Mouse (Mus musculus) liver, adult 2 months (tissue): ENCODE measurements at regions not wholly inside any gene's neighbourhood (a gene's known extent, or its start where the extent isn't known, plus 50 kb on each side); places are given as distances from the start of the nearest gene placed in this dataset.
A peak's percentile ranks its signal among the peaks of the same experiment; 100 is the strongest.

ENCODE experiments used
- DNase-seq: peaks from one replicate; pipeline ENCODE4 v3.0.0-alpha.2; 2011; ENCODE audit warnings: low read depth, low spot score; ENCODE audit errors: extremely low read depth
- H3K27ac ChIP-seq: fragments of 200-500 bp; replicated peaks from 2 replicates; pipeline ENCODE4 v1.5.1; 2012; ENCODE audit warnings: low read depth, mild to moderate bottlenecking, control low read depth, inconsistent platforms, low read length; ENCODE audit not compliant: insufficient read depth
- H3K27me3 ChIP-seq: fragments of 200-500 bp; 2 replicates; pipeline ENCODE4 v1.6.1; 2012; ENCODE audit warnings: mild to moderate bottlenecking, moderate library complexity, low read length, inconsistent platforms; ENCODE audit not compliant: control insufficient read depth, insufficient read depth
- H3K36me3 ChIP-seq: fragments of 200-500 bp; 2 replicates; pipeline ENCODE4 v1.6.1; 2012; ENCODE audit warnings: low read length, inconsistent platforms; ENCODE audit not compliant: control insufficient read depth, insufficient read depth
- H3K4me1 ChIP-seq: fragments of 200-500 bp; 2 replicates; pipeline ENCODE4 v1.6.1; 2011; ENCODE audit warnings: low read length; ENCODE audit not compliant: control insufficient read depth, insufficient read depth
- H3K4me3 ChIP-seq: fragments of 200-500 bp; 2 replicates; pipeline ENCODE4 v1.5.1; 2011; ENCODE audit warnings: low read depth, mild to moderate bottlenecking, control low read depth, low read length, moderate library complexity; ENCODE audit not compliant: insufficient read depth
- H3K79me2 ChIP-seq: fragments of 200-500 bp; 2 replicates; pipeline ENCODE4 v1.6.1; 2012; ENCODE audit warnings: inconsistent platforms, mild to moderate bottlenecking, low read length, moderate library complexity; ENCODE audit not compliant: control insufficient read depth, insufficient read depth
- H3K9ac ChIP-seq: fragments of 200-500 bp; 2 replicates; pipeline ENCODE4 v1.6.1; 2012; ENCODE audit warnings: low read depth, mild to moderate bottlenecking, control low read depth, inconsistent platforms, low read length
- CTCF ChIP-seq: fragments of 200-500 bp; IDR thresholded peaks from 2 replicates; pipeline ENCODE4 v1.5.1; 2011; ENCODE audit warnings: low read depth, low read length, control low read depth
- POLR2A ChIP-seq: fragments of 200-500 bp; IDR thresholded peaks from 2 replicates; pipeline ENCODE4 v1.6.1; 2011; ENCODE audit warnings: low read length, control low read depth; ENCODE audit not compliant: insufficient read depth; ENCODE audit errors: extremely low read depth
- WGBS: fragments of 180-500 bp; shearing (Covaris S2); methylation state at CpG from one replicate; pipeline ENCODE4 v1.1.7; 2018; 5-methylcytosine and 5-hydroxymethylcytosine counted together

DNA sequence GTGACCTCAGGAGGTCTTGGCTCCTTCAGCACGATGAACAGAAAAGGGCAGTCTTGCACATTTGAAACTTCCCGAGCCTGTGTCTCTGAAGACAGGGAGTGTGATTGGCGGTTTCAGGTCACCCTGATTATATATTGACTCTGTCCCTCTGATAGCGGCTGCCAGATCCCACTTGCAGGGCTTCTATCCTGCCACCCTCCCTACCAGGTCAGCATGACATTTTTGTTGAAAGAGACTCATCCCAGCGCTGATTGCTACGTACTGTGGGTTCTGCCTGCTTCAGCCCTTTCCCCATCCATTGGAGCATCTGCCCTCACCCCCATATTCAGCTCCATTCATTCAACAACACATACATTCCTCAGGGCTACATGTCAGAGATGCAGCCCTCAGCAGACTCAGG, 466.7 kb downstream of the Etnk1 start:
- TF ChIP-seq POLR2A (no peak), CTCF (no peak)
- H3K79me2 ChIP-seq, result no peaks in the 10 kb centered on the region
- H3K9ac ChIP-seq, result no peak overlapping the region
- no peaks in the 10 kb centered on the region for H3K36me3 ChIP-seq
- H3K4me1 ChIP-seq, result peaks cover 10% of the 10 kb centered on the region
- DNase-seq, result peak; percentile 56
- WGBS, result 23% methylated on average over 6 of the region's 6 CpGs
- H3K27ac ChIP-seq, result peak overlapping the region; percentile 26
- no peak overlapping the region for H3K4me3 ChIP-seq
- H3K27me3 ChIP-seq, result no peaks in the 10 kb centered on the region

GRCm38 (mm10) chr6:143634334-143634733, 467.3 kb downstream of the Etnk1 start:
- Histone ChIP-seq H3K4me3 (peak overlapping the region; percentile 30; the same call in 1 of the 2 replicates), H3K9ac (peak overlapping the region; percentile 46), H3K36me3 (no peaks in the 10 kb centered on the region), H3K4me1 (peaks cover 10% of the 10 kb centered on the region), H3K27ac (peak overlapping the region; percentile 63), H3K79me2 (no peaks in the 10 kb centered on the region), H3K27me3 (no peaks in the 10 kb centered on the region)
- DNase-seq, result peak; percentile 87
- WGBS, result 29% methylated on average over 10 of the region's 10 CpGs
- TF ChIP-seq POLR2A (no peak), CTCF (no peak)

DNA sequence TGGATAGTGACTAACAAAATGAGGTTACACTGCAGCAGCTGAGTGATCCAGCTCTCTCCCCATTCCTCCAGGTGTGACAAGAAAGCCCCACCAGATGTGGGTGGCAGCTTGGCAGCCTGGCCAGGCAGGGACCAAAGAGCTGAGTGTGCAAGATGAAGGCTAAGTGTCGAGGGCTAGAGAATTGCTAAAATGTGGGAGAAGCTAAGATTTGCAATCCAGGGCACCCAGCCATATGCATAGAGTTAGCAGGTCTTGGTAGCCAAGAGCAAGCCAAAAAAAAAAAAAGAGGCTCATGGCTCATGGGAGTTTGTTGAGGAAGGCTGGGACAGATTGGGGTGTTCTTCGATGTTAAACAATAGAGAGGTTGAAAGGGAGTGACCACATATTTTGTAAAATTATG, 468.0 kb downstream of the Etnk1 start:
- peak overlapping the region; percentile 46 for H3K9ac ChIP-seq
- no peaks in the 10 kb centered on the region for H3K36me3 ChIP-seq
- WGBS, result 44% methylated on average over 2 of the region's 2 CpGs
- H3K4me3 ChIP-seq, result no peak overlapping the region
- peaks cover 10% of the 10 kb centered on the region for H3K4me1 ChIP-seq
- peak; percentile 22 for DNase-seq
- H3K79me2 ChIP-seq, result no peaks in the 10 kb centered on the region
- peak overlapping the region; percentile 63; the same call in 1 of the 2 replicates for H3K27ac ChIP-seq
- TF ChIP-seq POLR2A, result no peak
- no peak for TF ChIP-seq CTCF
- no peaks in the 10 kb centered on the region for H3K27me3 ChIP-seq

GRCm38 (mm10) chr6:143640652-143641051, 473.6 kb downstream of the Etnk1 start:
- no peak overlapping the region for H3K4me3 ChIP-seq
- no peak overlapping the region for H3K9ac ChIP-seq
- H3K4me1 ChIP-seq, result peaks cover 3% of the 10 kb centered on the region; the same call in 1 of the 2 replicates
- DNase-seq, result peak; percentile 99
- TF ChIP-seq CTCF (peak; percentile 60), POLR2A (no peak)
- H3K36me3 ChIP-seq, result no peaks in the 10 kb centered on the region
- no peaks in the 10 kb centered on the region for H3K79me2 ChIP-seq
- H3K27ac ChIP-seq, result peak overlapping the region; percentile 49
- no peaks in the 10 kb centered on the region for H3K27me3 ChIP-seq
- WGBS, result 12% methylated on average over 5 of the region's 5 CpGs

DNA sequence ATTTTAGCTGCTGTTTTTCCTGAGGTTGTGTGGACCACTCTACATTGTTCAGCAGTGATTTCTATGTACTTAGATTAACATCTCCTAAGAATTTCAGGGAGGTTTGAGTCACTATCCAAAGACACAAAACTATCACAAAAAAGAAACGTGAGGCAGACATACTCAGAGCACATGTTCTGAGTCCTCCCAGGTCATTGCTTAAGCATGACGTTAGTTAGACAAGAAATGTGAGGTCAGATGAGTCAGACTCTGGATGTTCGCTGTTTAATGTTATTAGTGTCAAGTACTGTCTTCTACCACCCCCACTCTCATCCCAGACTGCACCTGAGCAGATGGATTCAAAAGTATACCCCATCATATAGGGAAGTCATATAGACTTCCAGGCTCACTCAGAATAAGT, 475.0 kb downstream of the Etnk1 start:
- DNase-seq, result no peak
- no peak overlapping the region for H3K27ac ChIP-seq
- no peak overlapping the region for H3K4me3 ChIP-seq
- H3K27me3 ChIP-seq, result no peaks in the 10 kb centered on the region
- H3K4me1 ChIP-seq, result peaks cover 3% of the 10 kb centered on the region; the same call in 1 of the 2 replicates
- H3K36me3 ChIP-seq, result no peaks in the 10 kb centered on the region
- TF ChIP-seq CTCF (no peak), POLR2A (no peak)
- WGBS, result 88% methylated on average over 3 of the region's 3 CpGs
- H3K79me2 ChIP-seq, result no peaks in the 10 kb centered on the region
- H3K9ac ChIP-seq, result no peak overlapping the region

DNA sequence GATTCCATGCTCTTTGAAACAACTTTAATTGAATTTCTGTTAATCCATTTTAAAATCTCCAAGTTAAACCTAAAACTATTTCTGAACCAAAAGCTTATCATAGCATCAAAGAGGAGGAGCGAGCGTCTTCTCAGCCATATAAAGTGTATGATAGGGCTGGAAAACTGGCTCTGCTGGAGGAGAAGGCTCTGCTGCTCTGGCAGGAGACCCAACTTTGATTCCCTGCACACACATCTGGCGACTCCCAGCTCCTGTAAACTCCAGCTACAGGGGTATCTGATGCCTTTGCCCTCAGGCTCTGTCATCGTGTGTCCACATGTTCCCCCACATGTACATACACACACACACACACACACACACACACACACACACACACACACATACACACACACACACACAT, 479.0 kb downstream of the Etnk1 start:
- 74% methylated on average over 4 of the region's 4 CpGs for WGBS
- H3K27me3 ChIP-seq, result no peaks in the 10 kb centered on the region

More for the DNA sequence above, 479.0 kb downstream of the Etnk1 start:
- Histone ChIP-seq H3K4me1 (no peaks in the 10 kb centered on the region; the same call in none of the 2 replicates), H3K27ac (no peak overlapping the region), H3K79me2 (no peaks in the 10 kb centered on the region), H3K4me3 (no peak overlapping the region), H3K9ac (no peak overlapping the region), H3K36me3 (no peaks in the 10 kb centered on the region)
- TF ChIP-seq POLR2A (no peak), CTCF (no peak)
- no peak for DNase-seq
